Mouse (Mus musculus) left cerebral cortex, postnatal 25 days (tissue): ENCODE data around the gene Akap6. TPM values are rescaled to one million over a fixed set of nuclear protein-coding genes. Genes with fewer than 3 reads are reported as not detected.

Experiments
- DNase-seq, 2 experiments: peaks; one replicate each; pipeline ENCODE4 v3.0.0; 2022; ENCODE audit warnings: low spot score in 2 of 2, mixed read lengths in 1 of 2
- intact Hi-C: fragments of 180-260 bp; cut with DNase I; formaldehyde crosslinking; loops from one replicate; pipeline ENCODE4 v1.15.1; 2025
- total RNA-seq, 2 experiments: library from RNA; stranded (reverse); gene quantifications; 2 replicates each; pipeline ENCODE4 v1.2.3; 2021

The Akap6 gene
- total RNA-seq, 2 experiments from 2014 or later, result 170 to 176 TPM

- no peak for DNase-seq
- intact Hi-C loops, result loop anchor here (5.0 to 10.0 kb wide), 3 partner anchors 132 to 822 kb away; no protein-coding TSS in a partner anchor
Measured at GRCm38 (mm10) chr12:52834074-52834473, 134.9 kb downstream of the Akap6 start.

- intact Hi-C loops, result loop anchor here (5.0 to 10.0 kb wide), 5 partner anchors 37 to 823 kb away; no protein-coding TSS in a partner anchor
- no peak for DNase-seq
Measured at GRCm38 (mm10) chr12:52834781-52835279, 135.6 kb downstream of the Akap6 start.

GRCm38 (mm10) chr12:52835291-52835742, 136.1 kb downstream of the Akap6 start:
- intact Hi-C loops, result loop anchor here (5.0 to 10.0 kb wide), 3 partner anchors 37 to 231 kb away; no protein-coding TSS in a partner anchor

GRCm38 (mm10) chr12:52835914-52836546, 136.8 kb downstream of the Akap6 start:
- intact Hi-C loops, result loop anchor here (5.0 to 10.0 kb wide), 3 partner anchors 36 to 231 kb away; no protein-coding TSS in a partner anchor
- no peak for DNase-seq

More at GRCm38 (mm10) chr12:52835291-52835742, 136.1 kb downstream of the Akap6 start:
- no peak for DNase-seq

- intact Hi-C loops, result no loop called here
- DNase-seq, result no peak
Measured at GRCm38 (mm10) chr12:52845982-52846381, 146.8 kb downstream of the Akap6 start.

GRCm38 (mm10) chr12:52847020-52847419, 147.8 kb downstream of the Akap6 start:
- intact Hi-C loops, result no loop called here
- peak in 1 of 2 experiments; percentile 69 for DNase-seq

GRCm38 (mm10) chr12:52847830-52848518, 148.8 kb downstream of the Akap6 start:
- DNase-seq, result no peak
- intact Hi-C loops, result no loop called here

GRCm38 (mm10) chr12:52848519-52848855, 149.3 kb downstream of the Akap6 start:
- intact Hi-C loops, result no loop called here
- DNase-seq, result no peak

GRCm38 (mm10) chr12:52849297-52849696, 150.1 kb downstream of the Akap6 start:
- intact Hi-C loops, result no loop called here
- no peak for DNase-seq

GRCm38 (mm10) chr12:52850332-52851036, 151.3 kb downstream of the Akap6 start:
- intact Hi-C loops, result no loop called here
- DNase-seq, result no peak

GRCm38 (mm10) chr12:52851221-52851620, 152.0 kb downstream of the Akap6 start:
- intact Hi-C loops, result no loop called here

GRCm38 (mm10) chr12:52854236-52854679, 155.1 kb downstream of the Akap6 start:
- DNase-seq, result no peak
- intact Hi-C loops, result no loop called here

More at GRCm38 (mm10) chr12:52851221-52851620, 152.0 kb downstream of the Akap6 start:
- DNase-seq, result no peak

- no peak for DNase-seq
- intact Hi-C loops, result no loop called here
Measured at GRCm38 (mm10) chr12:52856104-52856503, 156.9 kb downstream of the Akap6 start.

GRCm38 (mm10) chr12:52857306-52857705, 158.1 kb downstream of the Akap6 start:
- intact Hi-C loops, result no loop called here
- no peak for DNase-seq

- intact Hi-C loops, result no loop called here
- DNase-seq, result peak in 1 of 2 experiments; percentile 59
Measured at GRCm38 (mm10) chr12:52861922-52862321, 162.7 kb downstream of the Akap6 start.

- DNase-seq, result no peak
- intact Hi-C loops, result no loop called here
Measured at GRCm38 (mm10) chr12:52868000-52868624, 168.9 kb downstream of the Akap6 start.

GRCm38 (mm10) chr12:52871604-52872003, 172.4 kb downstream of the Akap6 start:
- intact Hi-C loops, result loop anchor here (5.0 kb wide), 1 partner anchor 34 kb away; no protein-coding TSS in a partner anchor
- peak in 1 of 2 experiments; percentile 60 for DNase-seq

- intact Hi-C loops, result loop anchor here (5.0 kb wide), 1 partner anchor 37 kb away; no protein-coding TSS in a partner anchor
- no peak for DNase-seq
Measured at GRCm38 (mm10) chr12:52874332-52874923, 175.2 kb downstream of the Akap6 start.

- peak in 1 of 2 experiments; percentile 58 for DNase-seq
- intact Hi-C loops, result no loop called here
Measured at GRCm38 (mm10) chr12:52876065-52876464, 176.9 kb downstream of the Akap6 start.
